Mouse (Mus musculus): ENCODE data around the gene Calr3. TPM values are rescaled to one million over a fixed set of nuclear protein-coding genes. Genes with fewer than 3 reads are reported as not detected.
A peak's percentile ranks its signal among the peaks of the same experiment; 100 is the strongest.

The Calr3 gene
- polyA plus RNA-seq, 1 experiment from 2014 or later = 0.72 TPM

GRCm38 (mm10) chr8:72451516-72451915 lies 7.8 kb upstream of the Calr3 start:
- DNase-seq = no peak
- Histone ChIP-seq H3K27ac (ENCODE audit: low read depth) (no peak overlapping the region), H3K9me3 (ENCODE audit: low read length) (peaks cover 6% of the 10 kb centered on the region; the same call in 1 of the 2 replicates), H3K4me2 (ENCODE audit: low read depth, low read length) (no peak overlapping the region), H3K4me3 (ENCODE audit: low read depth, low read length) (no peak overlapping the region), H3K9ac (replicated peaks) (no peak overlapping the region), H3K27me3 (ENCODE audit: insufficient read depth, low read length) (no peaks in the 10 kb centered on the region), H3K4me1 (ENCODE audit: insufficient read depth) (no peaks in the 10 kb centered on the region), H3K36me3 (replicated peaks; ENCODE audit: insufficient read depth, low read length) (peaks cover 23% of the 10 kb centered on the region)
- 58% methylated on average over 8 of the region's 8 CpGs for WGBS (ENCODE audit: insufficient replicate concordance)
- no peak for ATAC-seq
- TF ChIP-seq EP300 (IDR thresholded peaks at IDR 0.05; ENCODE audit: low read depth) (no peak), CTCF (IDR thresholded peaks at IDR 0.05; ENCODE audit: low read depth) (no peak)

GRCm38 (mm10) chr8:72445071-72445470 lies 1.4 kb upstream of the Calr3 start:
- no peak overlapping the region for H3K4me3 ChIP-seq (ENCODE audit: low read depth, low read length)
- H3K9me3 ChIP-seq (ENCODE audit: low read length) = no peaks in the 10 kb centered on the region
- no peak overlapping the region for H3K4me2 ChIP-seq (ENCODE audit: low read depth, low read length)
- no peak overlapping the region for H3K9ac ChIP-seq (replicated peaks)
- H3K4me1 ChIP-seq (ENCODE audit: insufficient read depth) = peaks cover 10% of the 10 kb centered on the region; the same call in 1 of the 2 replicates
- TF ChIP-seq CTCF (IDR thresholded peaks at IDR 0.05; ENCODE audit: low read depth) (no peak), EP300 (IDR thresholded peaks at IDR 0.05; ENCODE audit: low read depth) (no peak)
- H3K36me3 ChIP-seq (replicated peaks; ENCODE audit: insufficient read depth, low read length) = 0 out of 2 replicates have a peak, but pooled peaks cover 5% of the 10 kb centered on the region
- no peaks in the 10 kb centered on the region for H3K27me3 ChIP-seq (ENCODE audit: insufficient read depth, low read length)
- H3K27ac ChIP-seq (ENCODE audit: low read depth) = peak overlapping the region; percentile 64
- WGBS (ENCODE audit: insufficient replicate concordance) = 76% methylated on average over 6 of the region's 6 CpGs
- no peak for ATAC-seq
- DNase-seq = no peak

- Histone ChIP-seq H3K4me1 (ENCODE audit: insufficient read depth) (peaks cover 10% of the 10 kb centered on the region; the same call in 1 of the 2 replicates), H3K4me3 (ENCODE audit: low read depth, low read length) (peak overlapping the region; percentile 47; the same call in 1 of the 2 replicates), H3K36me3 (replicated peaks; ENCODE audit: insufficient read depth, low read length) (no peaks in the 10 kb centered on the region), H3K27me3 (ENCODE audit: insufficient read depth, low read length) (no peaks in the 10 kb centered on the region), H3K9ac (replicated peaks) (peak overlapping the region; percentile 67), H3K4me2 (ENCODE audit: low read depth, low read length) (peak overlapping the region; percentile 90), H3K9me3 (ENCODE audit: low read length) (no peaks in the 10 kb centered on the region), H3K27ac (ENCODE audit: low read depth) (0 out of 2 replicates have a peak overlapping the region, but pooled peaks have one; percentile 31)
- TF ChIP-seq EP300 (IDR thresholded peaks at IDR 0.05; ENCODE audit: low read depth) (no peak), CTCF (IDR thresholded peaks at IDR 0.05; ENCODE audit: low read depth) (no peak)
- DNase-seq = no peak
- peak; percentile 43 for ATAC-seq
- WGBS (ENCODE audit: insufficient replicate concordance) = 33% methylated on average over 6 of the region's 6 CpGs
Measured at GRCm38 (mm10) chr8:72443994-72444350, 302 bp upstream of the Calr3 start.

GRCm38 (mm10) chr8:72438248-72439015 lies 5.2 kb downstream of the Calr3 start:
- no peak for DNase-seq
- H3K27ac ChIP-seq (ENCODE audit: low read depth) = no peak overlapping the region
- no peaks in the 10 kb centered on the region for H3K9me3 ChIP-seq (ENCODE audit: low read length)
- ATAC-seq = no peak
- H3K27me3 ChIP-seq (ENCODE audit: insufficient read depth, low read length) = no peaks in the 10 kb centered on the region
- H3K4me3 ChIP-seq (ENCODE audit: low read depth, low read length) = no peak overlapping the region
- H3K4me2 ChIP-seq (ENCODE audit: low read depth, low read length) = no peak overlapping the region
- H3K9ac ChIP-seq (replicated peaks) = no peak overlapping the region
- TF ChIP-seq EP300 (IDR thresholded peaks at IDR 0.05; ENCODE audit: low read depth) (no peak), CTCF (IDR thresholded peaks at IDR 0.05; ENCODE audit: low read depth) (no peak)
- peaks cover 8% of the 10 kb centered on the region for H3K4me1 ChIP-seq (ENCODE audit: insufficient read depth)
- no peaks in the 10 kb centered on the region for H3K36me3 ChIP-seq (replicated peaks; ENCODE audit: insufficient read depth, low read length)
- WGBS (ENCODE audit: insufficient replicate concordance) = 73% methylated on average over 8 of the region's 8 CpGs

GRCm38 (mm10) chr8:72434952-72435351 lies 8.7 kb downstream of the Calr3 start:
- H3K27ac ChIP-seq (ENCODE audit: low read depth) = no peak overlapping the region
- H3K4me3 ChIP-seq (ENCODE audit: low read depth, low read length) = no peak overlapping the region
- no peak overlapping the region for H3K4me2 ChIP-seq (ENCODE audit: low read depth, low read length)
- DNase-seq = peak; percentile 76
- 22% methylated on average over 2 of the region's 2 CpGs for WGBS (ENCODE audit: insufficient replicate concordance)
- TF ChIP-seq EP300 (IDR thresholded peaks at IDR 0.05; ENCODE audit: low read depth) = no peak
- TF ChIP-seq CTCF (IDR thresholded peaks at IDR 0.05; ENCODE audit: low read depth) = no peak
- H3K4me1 ChIP-seq (ENCODE audit: insufficient read depth) = peaks cover 3% of the 10 kb centered on the region; the same call in 1 of the 2 replicates
- H3K9me3 ChIP-seq (ENCODE audit: low read length) = no peaks in the 10 kb centered on the region
- H3K36me3 ChIP-seq (replicated peaks; ENCODE audit: insufficient read depth, low read length) = no peaks in the 10 kb centered on the region
- peak; percentile 76 for ATAC-seq
- H3K9ac ChIP-seq (replicated peaks) = no peak overlapping the region
- H3K27me3 ChIP-seq (ENCODE audit: insufficient read depth, low read length) = no peaks in the 10 kb centered on the region

- 48% methylated on average over 13 of the region's 13 CpGs for WGBS (ENCODE audit: insufficient replicate concordance)
- ATAC-seq = no peak
- Histone ChIP-seq H3K27ac (ENCODE audit: low read depth) (no peak overlapping the region), H3K4me3 (ENCODE audit: low read depth, low read length) (no peak overlapping the region), H3K9ac (replicated peaks) (no peak overlapping the region), H3K9me3 (ENCODE audit: low read length) (no peaks in the 10 kb centered on the region), H3K27me3 (ENCODE audit: insufficient read depth, low read length) (no peaks in the 10 kb centered on the region), H3K4me2 (ENCODE audit: low read depth, low read length) (no peak overlapping the region), H3K4me1 (ENCODE audit: insufficient read depth) (no peaks in the 10 kb centered on the region), H3K36me3 (replicated peaks; ENCODE audit: insufficient read depth, low read length) (no peaks in the 10 kb centered on the region)
- peak; percentile 49 for DNase-seq
- TF ChIP-seq CTCF (IDR thresholded peaks at IDR 0.05; ENCODE audit: low read depth) = peak; percentile 86
- TF ChIP-seq EP300 (IDR thresholded peaks at IDR 0.05; ENCODE audit: low read depth) = no peak
Measured at GRCm38 (mm10) chr8:72429676-72430075, 14.0 kb downstream of the Calr3 start.
